Mouse (Mus musculus) CH12.LX (cell line): ENCODE data around the gene Tfap2a. TPM values are rescaled to one million over a fixed set of nuclear protein-coding genes. Genes with fewer than 3 reads are reported as not detected.

Experiments
- DNase-seq: peaks from one replicate; pipeline ENCODE4 v3.0.0-alpha.2; 2013; ENCODE audit errors: extremely low read depth
- H3K27ac ChIP-seq: 2 replicates; pipeline ENCODE4 v1.5.1; 2012; ENCODE audit warnings: low read depth, mild to moderate bottlenecking, control low read depth, moderate library complexity; ENCODE audit not compliant: insufficient read depth
- H3K27me3 ChIP-seq: replicated peaks from 2 replicates; pipeline ENCODE3; 2012; ENCODE audit warnings: inconsistent platforms
- H3K36me3 ChIP-seq, 2 experiments: replicated peaks in 1 of 2; 2 replicates each; pipeline versions ENCODE3 to v1.6.1; 2012; ENCODE audit warnings: inconsistent platforms in 1 of 2, low read length in 1 of 2, mild to moderate bottlenecking in 1 of 2, mixed read lengths in 1 of 2, moderate library complexity in 1 of 2; ENCODE audit not compliant: control insufficient read depth in 1 of 2, insufficient read depth in 1 of 2
- H3K4me1 ChIP-seq, 2 experiments: 2 replicates each; pipeline ENCODE4 v1.6.1; 2012; ENCODE audit warnings: inconsistent platforms in 1 of 2, moderate library complexity in 1 of 2; ENCODE audit not compliant: insufficient read depth in 2 of 2, control insufficient read depth in 1 of 2
- H3K4me2 ChIP-seq: 2 replicates; pipeline ENCODE4 v1.6.1; 2012; ENCODE audit warnings: low read depth, mild to moderate bottlenecking, control low read depth; ENCODE audit not compliant: poor library complexity, insufficient read depth, severe bottlenecking
- H3K4me3 ChIP-seq, 3 experiments: fragments of 150-350 bp in 1 of 3; sonication (generic) in 1 of 3; replicated peaks in 1 of 3; 2 replicates each; pipeline versions ENCODE3 to v1.5.1; 2011 to 2012; ENCODE audit warnings: low read depth in 2 of 3, low read length in 2 of 3, mild to moderate bottlenecking in 2 of 3, moderate library complexity in 2 of 3, control low read depth in 1 of 3, improper control_type of control experiment in 1 of 3, inconsistent platforms in 1 of 3, mixed read lengths in 1 of 3; ENCODE audit not compliant: poor library complexity in 1 of 3
- H3K79me2 ChIP-seq: replicated peaks from 2 replicates; pipeline ENCODE4 v1.6.1; 2012; ENCODE audit warnings: mild to moderate bottlenecking, moderate library complexity; ENCODE audit not compliant: control insufficient read depth, poor library complexity, insufficient read depth, severe bottlenecking; ENCODE audit errors: extremely low read depth
- H3K9ac ChIP-seq: 2 replicates; pipeline ENCODE4 v1.6.1; 2012; ENCODE audit warnings: low read depth, mild to moderate bottlenecking, control low read depth, moderate library complexity; ENCODE audit not compliant: insufficient read depth
- H3K9me3 ChIP-seq: replicated peaks from 2 replicates; pipeline ENCODE3; 2012; ENCODE audit warnings: low read length, inconsistent platforms, mixed read lengths
- BHLHE40 ChIP-seq: IDR thresholded peaks from 2 replicates; pipeline ENCODE4 v1.6.1; 2011; ENCODE audit warnings: mild to moderate bottlenecking, low read depth, low read length, improper control_type of control experiment
- CHD1 ChIP-seq: IDR thresholded peaks from 2 replicates; pipeline ENCODE4 v1.6.1; 2012; ENCODE audit warnings: low read depth, low read length, improper control_type of control experiment, inconsistent platforms
- CHD2 ChIP-seq: IDR thresholded peaks from 2 replicates; pipeline ENCODE4 v1.6.1; 2011; ENCODE audit warnings: low read length, improper control_type of control experiment
- CTCF ChIP-seq, 2 experiments: IDR thresholded peaks in 1 of 2; conservative IDR thresholded peaks in 1 of 2; 2 replicates each; pipeline ENCODE4 v1.5.1; 2011 to 2012; ENCODE audit warnings: low read depth in 2 of 2, low read length in 2 of 2, improper control_type of control experiment in 1 of 2, inconsistent platforms in 1 of 2, mild to moderate bottlenecking in 1 of 2, moderate library complexity in 1 of 2
- E2F4 ChIP-seq: IDR thresholded peaks from 2 replicates; pipeline ENCODE4 v1.6.1; 2011; ENCODE audit warnings: low read depth, low read length, improper control_type of control experiment; ENCODE audit not compliant: insufficient replicate concordance
- ELF1 ChIP-seq: IDR thresholded peaks from 2 replicates; pipeline ENCODE4 v1.6.1; 2014; ENCODE audit warnings: low read depth, mild to moderate bottlenecking, inconsistent platforms, low read length, improper control_type of control experiment
- HCFC1 ChIP-seq: IDR thresholded peaks from 2 replicates; pipeline ENCODE4 v1.6.1; 2012; ENCODE audit warnings: low read depth, mild to moderate bottlenecking, inconsistent platforms, low read length, improper control_type of control experiment
- IRF4 ChIP-seq: IDR thresholded peaks from 2 replicates; pipeline ENCODE4 v1.6.1; 2014; ENCODE audit warnings: low read depth, mild to moderate bottlenecking, inconsistent platforms, low read length, improper control_type of control experiment
- MAX ChIP-seq: IDR thresholded peaks from 2 replicates; pipeline ENCODE4 v1.6.1; 2011; ENCODE audit warnings: low read length, improper control_type of control experiment
- MXI1 ChIP-seq: IDR thresholded peaks from 2 replicates; pipeline ENCODE4 v1.6.1; 2011; ENCODE audit warnings: mild to moderate bottlenecking, low read depth, low read length, improper control_type of control experiment
- MYC ChIP-seq: IDR thresholded peaks from 2 replicates; pipeline ENCODE4 v1.6.1; 2011; ENCODE audit warnings: low read depth, mild to moderate bottlenecking, improper control_type of control experiment, low read length
- NELFE ChIP-seq: IDR thresholded peaks from 2 replicates; pipeline ENCODE4 v1.6.1; 2011; ENCODE audit warnings: low read depth, low read length, improper control_type of control experiment
- PAX5 ChIP-seq: IDR thresholded peaks from 2 replicates; pipeline ENCODE4 v1.6.1; 2012; ENCODE audit warnings: low read length, inconsistent platforms, mixed read lengths
- POLR2A ChIP-seq: IDR thresholded peaks from 2 replicates; pipeline ENCODE4 v1.6.1; 2011; ENCODE audit warnings: low read depth, mild to moderate bottlenecking, improper control_type of control experiment, low read length
- RCOR1 ChIP-seq: conservative IDR thresholded peaks from 2 replicates; pipeline ENCODE4 v1.6.1; 2012; ENCODE audit warnings: low read depth, mild to moderate bottlenecking, inconsistent platforms, low read length, improper control_type of control experiment
- SIN3A ChIP-seq: IDR thresholded peaks from 2 replicates; pipeline ENCODE4 v1.6.1; 2012; ENCODE audit warnings: low read length, improper control_type of control experiment, inconsistent platforms
- TBP ChIP-seq: conservative IDR thresholded peaks from 2 replicates; pipeline ENCODE4 v1.6.1; 2011; ENCODE audit warnings: low read depth, low read length, improper control_type of control experiment
- TCF12 ChIP-seq: IDR thresholded peaks from 2 replicates; pipeline ENCODE4 v1.6.1; 2014; ENCODE audit warnings: low read depth, mild to moderate bottlenecking, inconsistent platforms, low read length, improper control_type of control experiment
- UBTF ChIP-seq: IDR thresholded peaks from 2 replicates; pipeline ENCODE4 v1.6.1; 2012; ENCODE audit warnings: low read depth, mild to moderate bottlenecking, inconsistent platforms, low read length, improper control_type of control experiment, moderate library complexity
- USF2 ChIP-seq: conservative IDR thresholded peaks from 2 replicates; pipeline ENCODE4 v1.6.1; 2011; ENCODE audit warnings: low read depth, low read length, improper control_type of control experiment
- ZC3H11A ChIP-seq: IDR thresholded peaks from 2 replicates; pipeline ENCODE4 v1.6.1; 2012; ENCODE audit warnings: low read depth, mild to moderate bottlenecking, inconsistent platforms, low read length, improper control_type of control experiment
- ZMIZ1 ChIP-seq: IDR thresholded peaks from 2 replicates; pipeline ENCODE4 v1.6.1; 2012; ENCODE audit warnings: low read depth, mild to moderate bottlenecking, inconsistent platforms, low read length, improper control_type of control experiment
- dilution Hi-C: fragments of 300-500 bp; cut with MboI; formaldehyde crosslinking; loops from 2 replicates; pipeline ENCODE4 v1.14.3; 2020; ENCODE audit warnings: low sequenced_read_pairs; ENCODE audit not compliant: extremely low pct_unique_long_range_greater_than_20kb, extremely low pct_ligation_motif_present
- in situ Hi-C: fragments of 300-500 bp; cut with MboI; formaldehyde crosslinking; loops from 3 replicates; pipeline ENCODE4 v1.14.3; 2019; ENCODE audit warnings: low sequenced_read_pairs, low pct_ligation_motif_present, low pct_unique_long_range_greater_than_20kb, mixed read lengths
- polyA plus RNA-seq: library from polyadenylated mRNA; unstranded; fragments of >175 nt; gene quantifications from 2 replicates; pipeline ENCODE4 v1.2.1, GENCODE M21; 2012; ENCODE audit warnings: low read depth; ENCODE audit not compliant: insufficient read length
- total RNA-seq, 2 experiments: library from RNA; depleted of rRNA; stranded (reverse); fragments of 300-350 nt in 1 of 2; fragments of >200 nt in 1 of 2; gene quantifications; 2 replicates each; pipeline ENCODE4 v1.2.3; 2012 to 2014

Tfap2a gene
- total and polyA plus RNA-seq, 3 experiments = not detected

GRCm38 (mm10) chr13:40713681-40714080 is 24.5 kb downstream of the Tfap2a start:
- TF ChIP-seq IRF4 (no peak), USF2 (no peak), MYC (no peak), POLR2A (no peak), SIN3A (no peak), ZMIZ1 (no peak), UBTF (no peak)

GRCm38 (mm10) chr13:40713241-40713640 is 24.9 kb downstream of the Tfap2a start:
- no peaks in the 10 kb centered on the region for H3K36me3 ChIP-seq
- no peak for TF ChIP-seq MYC
- no peak for TF ChIP-seq ELF1
- no peak for TF ChIP-seq BHLHE40
- TF ChIP-seq ZC3H11A = no peak
- TF ChIP-seq HCFC1 = no peak
- no peak for TF ChIP-seq IRF4
- no peak for TF ChIP-seq TCF12
- no peak for TF ChIP-seq TBP
- TF ChIP-seq E2F4 = no peak
- TF ChIP-seq PAX5 = no peak
- no peak for TF ChIP-seq CHD2
- no peak for TF ChIP-seq MAX
- no peak for TF ChIP-seq CHD1
- TF ChIP-seq MXI1 = no peak
- TF ChIP-seq POLR2A = no peak
- TF ChIP-seq RCOR1 = no peak
- TF ChIP-seq CTCF (conservative IDR thresholded peaks at IDR 0.05 in 1 of 2, IDR thresholded peaks at IDR 0.05 in 1 of 2; ENCODE audit: low read depth in 2 of 2, low read length in 2 of 2) = no peak
- TF ChIP-seq NELFE = no peak
- TF ChIP-seq, all 38 proteins: peak for 0
- in situ Hi-C loops (no loop called here), dilution Hi-C loops (no loop called here)
- Histone ChIP-seq H3K4me1 (peaks cover 0 to 3% of the 10 kb centered on the region in 2 experiments; a peak in 1 of 4 replicates), H3K4me3 (no peak overlapping the region), H3K9ac (no peak overlapping the region), H3K4me2 (no peak overlapping the region), H3K79me2 (no peaks in the 10 kb centered on the region), H3K27ac (no peak overlapping the region), H3K9me3 (no peaks in the 10 kb centered on the region), H3K27me3 (no peaks in the 10 kb centered on the region)
- DNase-seq = no peak

More at GRCm38 (mm10) chr13:40713681-40714080, 24.5 kb downstream of the Tfap2a start:
- in situ Hi-C loops = no loop called here
- DNase-seq = no peak
- peaks cover 0 to 3% of the 10 kb centered on the region in 2 experiments; a peak in 1 of 4 replicates for H3K4me1 ChIP-seq
- dilution Hi-C loops = no loop called here
- no peaks in the 10 kb centered on the region for H3K9me3 ChIP-seq
- no peak overlapping the region for H3K4me2 ChIP-seq
- H3K36me3 ChIP-seq = no peaks in the 10 kb centered on the region
- no peaks in the 10 kb centered on the region for H3K27me3 ChIP-seq
- H3K9ac ChIP-seq = no peak overlapping the region
- H3K79me2 ChIP-seq = no peaks in the 10 kb centered on the region
- no peak overlapping the region for H3K4me3 ChIP-seq
- H3K27ac ChIP-seq = no peak overlapping the region
